In the genomic region with DNA sequence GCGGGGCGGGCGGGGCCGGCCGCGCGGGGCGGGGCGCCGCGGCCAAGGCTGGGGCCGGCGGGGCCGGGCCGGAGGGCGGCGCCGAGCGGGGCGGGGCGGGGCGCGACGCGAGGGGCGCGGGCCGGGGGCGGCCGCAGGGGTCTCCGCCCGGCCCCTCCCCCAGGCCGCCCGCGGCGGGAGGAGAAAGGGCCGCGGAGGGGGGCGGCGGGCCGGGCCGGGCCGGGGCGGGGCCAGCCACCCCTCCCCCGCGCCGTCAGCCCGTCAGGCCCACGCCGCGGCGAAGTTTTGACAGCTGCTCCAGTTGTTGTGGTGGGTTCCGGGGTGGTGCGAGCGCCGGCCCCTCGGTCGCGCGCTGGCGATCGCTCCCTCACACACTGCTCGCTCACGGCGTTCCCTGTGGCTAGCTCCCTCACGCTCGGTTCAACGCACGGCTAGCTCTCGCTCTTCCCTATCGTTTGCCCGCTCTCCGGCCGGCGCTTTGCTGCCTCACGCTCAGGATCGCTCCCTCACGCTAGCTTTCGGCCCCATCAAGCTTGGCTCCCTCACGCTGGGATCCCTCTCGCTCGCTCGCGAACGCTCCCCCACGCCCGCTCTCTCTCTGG, we compare ENCODE assay signal across 8 mouse cellular contexts. TPM values are rescaled to one million over a fixed set of nuclear protein-coding genes. Genes with fewer than 3 reads are reported as not detected.
A peak's percentile ranks its signal among the peaks of the same experiment; 100 is the strongest.
DNase-seq lines count a peak whose midpoint lies in the region; ATAC-seq and TF ChIP-seq lines count a peak whose summit lies in the region.

No protein-coding gene starts in this region.

- no peaks in the 10 kb centered on the region for H3K27me3 ChIP-seq in intestine, embryonic 14.5 days (replicated peaks; ENCODE audit: control insufficient read depth, insufficient read depth, low read length)
- no peaks in the 10 kb centered on the region for H3K27me3 ChIP-seq in liver, embryonic 16.5 days (ENCODE audit: control insufficient read depth, insufficient read depth, low read depth, low read length)
- no peaks in the 10 kb centered on the region for H3K27me3 ChIP-seq in neural tube, embryonic 15.5 days (replicated peaks)

- peaks cover 4% of the 10 kb centered on the region for H3K4me1 ChIP-seq in intestine, embryonic 14.5 days (replicated peaks; ENCODE audit: control insufficient read depth, insufficient read depth, low read length)
- peaks cover 17% of the 10 kb centered on the region for H3K4me1 ChIP-seq in liver, embryonic 16.5 days (ENCODE audit: control insufficient read depth, low read depth, low read length)
- H3K4me1 ChIP-seq in neural tube, embryonic 15.5 days: peaks cover 25% of the 10 kb centered on the region

- H3K36me3 ChIP-seq in intestine, embryonic 14.5 days (ENCODE audit: control insufficient read depth, insufficient read depth, low read length): no peaks in the 10 kb centered on the region
- no peaks in the 10 kb centered on the region for H3K36me3 ChIP-seq in liver, embryonic 16.5 days (ENCODE audit: control insufficient read depth, insufficient read depth)
- no peaks in the 10 kb centered on the region for H3K36me3 ChIP-seq in neural tube, embryonic 15.5 days

- H3K4me2 ChIP-seq in intestine, embryonic 14.5 days (ENCODE audit: low read length): peak overlapping the region; percentile 55
- H3K4me2 ChIP-seq in liver, embryonic 16.5 days (ENCODE audit: low read depth, low read length): peak overlapping the region; percentile 97
- peak overlapping the region; percentile 82 for H3K4me2 ChIP-seq in neural tube, embryonic 15.5 days

- no peaks in the 10 kb centered on the region for H3K9me3 ChIP-seq in intestine, embryonic 14.5 days (ENCODE audit: control insufficient read depth, low read length)
- H3K9me3 ChIP-seq in liver, embryonic 16.5 days (replicated peaks; ENCODE audit: control insufficient read depth, low read length): no peaks in the 10 kb centered on the region
- H3K9me3 ChIP-seq in neural tube, embryonic 15.5 days (replicated peaks): no peaks in the 10 kb centered on the region

- peak overlapping the region; percentile 95 for H3K9ac ChIP-seq in intestine, embryonic 14.5 days (ENCODE audit: low read length)
- peak overlapping the region; percentile 98 for H3K9ac ChIP-seq in liver, embryonic 16.5 days (ENCODE audit: low read depth, low read length)
- H3K9ac ChIP-seq in neural tube, embryonic 15.5 days (replicated peaks): peak overlapping the region; percentile 96

- 1% methylated on average over 36 of the region's 87 CpGs for WGBS in intestine, embryonic 14.5 days
- WGBS in liver, embryonic 16.5 days (ENCODE audit: insufficient replicate concordance): 0% methylated on average over 42 of the region's 87 CpGs
- under 1% methylated on average over 35 of the region's 87 CpGs for WGBS in neural tube, embryonic 15.5 days

- H3K27ac ChIP-seq in layer of hippocampus, adult 2 months: peak overlapping the region; percentile 97
- peak overlapping the region; percentile 99 for H3K27ac ChIP-seq in intestine, embryonic 14.5 days (ENCODE audit: low read depth)
- H3K27ac ChIP-seq in liver, embryonic 16.5 days (ENCODE audit: low read length): peak overlapping the region; percentile 100
- H3K27ac ChIP-seq in neural tube, embryonic 15.5 days (replicated peaks): peak overlapping the region; percentile 99

- no peak for TF ChIP-seq CTCF in layer of hippocampus, adult 2 months (conservative IDR thresholded peaks at IDR 0.05)

- DNase-seq in layer of hippocampus, adult 2 months (ENCODE audit: low spot score in 2 of 2): peak; percentile 56 to 68
- no peak for DNase-seq in layer of hippocampus, postnatal 25 days (ENCODE audit: extremely low spot score in 1 of 2, low spot score in 1 of 2)
- peak; percentile 68 for DNase-seq in brain, embryonic 18.5 days (ENCODE audit: low read depth, low spot score)
- peak; percentile 78 for DNase-seq in gastrocnemius, postnatal 10 days
- DNase-seq in intestine, embryonic 14.5 days (ENCODE audit: low spot score): no peak
- peak; percentile 77 to 84 for DNase-seq in thymus, postnatal 36 days

- ATAC-seq in intestine, embryonic 14.5 days (replicated peaks; ENCODE audit: low FRiP score, low TSS enrichment, low read depth): peak; percentile 89
- peak; percentile 78 for ATAC-seq in liver, embryonic 16.5 days (ENCODE audit: low read depth)
- peak; percentile 88 for ATAC-seq in neural tube, embryonic 15.5 days (ENCODE audit: low FRiP score)

- peak overlapping the region; percentile 98 for H3K4me3 ChIP-seq in layer of hippocampus, adult 2 months
- peak overlapping the region; percentile 95 for H3K4me3 ChIP-seq in intestine, embryonic 14.5 days (ENCODE audit: low read depth, low read length)
- H3K4me3 ChIP-seq in liver, embryonic 16.5 days (ENCODE audit: low read depth, low read length): peak overlapping the region; percentile 100
- peak overlapping the region; percentile 98 for H3K4me3 ChIP-seq in neural tube, embryonic 15.5 days (replicated peaks)

RNA-seq across cellular contexts. Expression of gene Kmt2c, which starts 0.3 kb away (rescaled TPM):
- total RNA-seq in layer of hippocampus, adult 2 months (2021): 10 to 100 TPM; 79.3 to 89.9 TPM
- 10 to 100 TPM; 68.9 to 87.2 TPM for total RNA-seq in layer of hippocampus, postnatal 25 days (2021)
- 10 to 100 TPM; 32.1 to 43.2 TPM for total RNA-seq in gastrocnemius, postnatal 10 days (2021)
- polyA plus RNA-seq in intestine, embryonic 14.5 days (2014; fragmentation: Nextera tagmentation; extraction: Ambion mirVana): 19.7 and 20.7 TPM in 2 replicates
- 5.3 TPM in 2 replicates for polyA plus RNA-seq in liver, embryonic 16.5 days (2015; fragmentation: Nextera tagmentation; extraction: Ambion mirVana)
- polyA plus RNA-seq in neural tube, embryonic 15.5 days (2015; fragmentation: Nextera tagmentation; extraction: Ambion mirVana): 13.9 and 14.0 TPM in 2 replicates

RNA-seq across cellular contexts. Expression of gene Cct8l1, which starts 16.9 kb away (rescaled TPM):
- under 1 TPM; 0.25 to 0.49 TPM for total RNA-seq in layer of hippocampus, adult 2 months (2021)
- under 1 TPM in 1 of 2 experiments, not detected in 1; 0.19 TPM for total RNA-seq in layer of hippocampus, postnatal 25 days (2021)
- total RNA-seq in gastrocnemius, postnatal 10 days (2021): not detected
- polyA plus RNA-seq in intestine, embryonic 14.5 days (2014; fragmentation: Nextera tagmentation; extraction: Ambion mirVana): not detected in 2 replicates
- polyA plus RNA-seq in liver, embryonic 16.5 days (2015; fragmentation: Nextera tagmentation; extraction: Ambion mirVana): not detected in 2 replicates
- 0.11 and 0.22 TPM in 2 replicates for polyA plus RNA-seq in neural tube, embryonic 15.5 days (2015; fragmentation: Nextera tagmentation; extraction: Ambion mirVana)

Comparison
In these comparisons a context has a peak if more than half of its experiments do, and no peak if none do; other contexts are left out.
1. DNase-seq: peak in layer of hippocampus, adult 2 months (2 of 2), brain, embryonic 18.5 days (single experiment), gastrocnemius, postnatal 10 days (single experiment) and thymus, postnatal 36 days (2 of 2); none in layer of hippocampus, postnatal 25 days (0 of 2) and intestine, embryonic 14.5 days (single experiment).
2. Peak in every context shown above with its lines, with median percentiles within 50 percentile points of each other: H3K27ac ChIP-seq, H3K4me3 ChIP-seq, ATAC-seq, H3K4me2 ChIP-seq and H3K9ac ChIP-seq.